Mouse (Mus musculus): Measurements from ENCODE around the gene Cyp2ab1.

DNA sequence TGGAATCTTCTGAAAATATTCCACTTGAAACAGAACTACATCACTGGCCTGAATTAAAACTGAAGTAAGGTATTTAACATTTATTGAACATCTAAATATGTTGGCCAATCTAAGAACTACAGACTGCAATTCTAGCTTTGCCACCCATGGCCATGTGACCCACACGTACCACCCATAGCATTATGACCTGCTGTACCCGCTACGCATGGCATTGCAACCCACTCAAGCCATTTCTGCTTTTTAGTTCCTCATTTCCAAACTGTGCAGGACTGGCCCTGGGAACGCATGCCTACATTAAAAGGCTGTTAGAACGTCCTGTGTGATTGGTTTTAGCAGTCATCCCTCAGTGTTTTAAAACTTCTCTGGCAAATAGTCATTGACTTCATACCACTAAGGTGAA, 32.6 kb upstream of the Cyp2ab1 start:
- TF ChIP-seq POLR2A (IDR thresholded peaks at IDR 0.05; ENCODE audit: extremely low read depth, insufficient read depth, low read length) (no peak), CTCF (IDR thresholded peaks at IDR 0.05; ENCODE audit: low read depth, low read length) (no peak)
